Mouse (Mus musculus) heart, postnatal 0 days (tissue): Measurements from ENCODE around the gene Efhd1. TPM values are rescaled to one million over a fixed set of nuclear protein-coding genes. Genes with fewer than 3 reads are reported as not detected.

Source experiments
- ATAC-seq: fragments of 200-750 bp; cut with Nextera tagmentation; 2 replicates; pipeline ENCODE4 v1.8.0; 2017; ENCODE audit warnings: low read depth, moderate number of reproducible peaks, moderate library complexity; ENCODE audit not compliant: insufficient read depth
- DNase-seq: peaks from one replicate; pipeline ENCODE4 v3.0.0-alpha.2; 2016; ENCODE audit warnings: low spot score
- H3K27ac ChIP-seq: fragments of 300-500 bp; sonication (generic); 2 replicates; pipeline ENCODE4 v1.5.1; 2014; ENCODE audit warnings: low read depth, mild to moderate bottlenecking
- H3K27me3 ChIP-seq: fragments of 300-500 bp; sonication (generic); 2 replicates; pipeline ENCODE4 v1.6.1; 2014; ENCODE audit warnings: low read length, mixed read lengths; ENCODE audit not compliant: control insufficient read depth, insufficient read depth
- H3K36me3 ChIP-seq: fragments of 300-500 bp; sonication (generic); replicated peaks from 2 replicates; pipeline ENCODE4 v1.6.1; 2014; ENCODE audit warnings: low read length, mixed read lengths; ENCODE audit not compliant: control insufficient read depth, insufficient read depth
- H3K4me1 ChIP-seq: fragments of 300-500 bp; sonication (generic); 2 replicates; pipeline ENCODE4 v1.6.1; 2014; ENCODE audit warnings: antibody characterized with exemption; ENCODE audit not compliant: control insufficient read depth, insufficient read depth
- H3K4me2 ChIP-seq: fragments of 300-500 bp; sonication (generic); 2 replicates; pipeline ENCODE4 v1.6.1; 2014; ENCODE audit warnings: low read depth, mild to moderate bottlenecking, low read length, moderate library complexity
- H3K4me3 ChIP-seq: fragments of 300-500 bp; sonication (generic); 2 replicates; pipeline ENCODE4 v1.5.1; 2014; ENCODE audit warnings: low read depth, low read length
- H3K9ac ChIP-seq: fragments of 300-500 bp; sonication (generic); replicated peaks from 2 replicates; pipeline ENCODE4 v1.6.1; 2014; ENCODE audit warnings: low read depth, low read length, mixed read lengths
- H3K9me3 ChIP-seq: fragments of 300-500 bp; sonication (generic); replicated peaks from 2 replicates; pipeline ENCODE4 v1.6.1; 2016; ENCODE audit warnings: low read length; ENCODE audit not compliant: control insufficient read depth
- CTCF ChIP-seq: IDR thresholded peaks from 2 replicates; pipeline ENCODE4 v1.5.1; 2016; ENCODE audit warnings: antibody characterized with exemption, control low read depth, low read depth
- EP300 ChIP-seq: IDR thresholded peaks from 2 replicates; pipeline ENCODE4 v1.6.1; 2016; ENCODE audit warnings: antibody characterized with exemption, low read depth
- WGBS: fragments of 180-500 bp; shearing (Covaris S2); extraction: QIAGEN DNeasy Blood & Tissue Kit; methylation state at CpG from one replicate; pipeline ENCODE4 v1.1.7; 2014; 5-methylcytosine and 5-hydroxymethylcytosine counted together
- polyA plus RNA-seq: library from polyadenylated mRNA; unstranded; fragments of >200 nt; fragmentation: Nextera tagmentation; extraction: Ambion mirVana; gene quantifications from 2 replicates; pipeline ENCODE4 v1.2.1, GENCODE M21; 2015
- total RNA-seq: library from RNA; depleted of rRNA; stranded (reverse); fragments of >200 nt; gene quantifications from 2 replicates; pipeline ENCODE4 v1.2.3, GENCODE M21; 2014; ENCODE audit warnings: low replicate concordance

Gene Efhd1
- total and polyA plus RNA-seq, 2 experiments from 2014 or later: 0.38 to 2.5 TPM

GRCm38 (mm10) chr1:87270641-87271467 is 6.7 kb downstream of the Efhd1 start:
- Histone ChIP-seq H3K9me3 (no peaks in the 10 kb centered on the region), H3K27ac (peak overlapping the region; percentile 25), H3K4me3 (no peak overlapping the region), H3K9ac (no peak overlapping the region), H3K4me2 (no peak overlapping the region), H3K27me3 (peaks cover 25% of the 10 kb centered on the region), H3K36me3 (no peaks in the 10 kb centered on the region), H3K4me1 (peaks cover 19% of the 10 kb centered on the region)
- DNase-seq (no peak), ATAC-seq (peak; percentile 31; the same call in 1 of the 2 replicates)
- WGBS: 32% methylated on average over 18 of the region's 20 CpGs
- no peak for TF ChIP-seq EP300
- TF ChIP-seq CTCF: no peak

- H3K9me3 ChIP-seq: no peaks in the 10 kb centered on the region
- DNase-seq: no peak
- TF ChIP-seq CTCF (no peak), EP300 (no peak)
- ATAC-seq: no peak
- peaks cover 17% of the 10 kb centered on the region for H3K27me3 ChIP-seq
- no peak overlapping the region for H3K4me3 ChIP-seq
- no peak overlapping the region for H3K9ac ChIP-seq
- no peak overlapping the region for H3K4me2 ChIP-seq
- no peaks in the 10 kb centered on the region for H3K36me3 ChIP-seq
- no peak overlapping the region for H3K27ac ChIP-seq
- H3K4me1 ChIP-seq: peaks cover 17% of the 10 kb centered on the region
- 84% methylated on average over 1 of the region's 1 CpGs for WGBS
Observed at GRCm38 (mm10) chr1:87271596-87271995, 7.4 kb downstream of the Efhd1 start.

- Histone ChIP-seq H3K27me3 (peaks cover 12% of the 10 kb centered on the region), H3K4me3 (no peak overlapping the region), H3K27ac (no peak overlapping the region), H3K4me2 (no peak overlapping the region), H3K36me3 (no peaks in the 10 kb centered on the region), H3K9ac (no peak overlapping the region), H3K9me3 (no peaks in the 10 kb centered on the region), H3K4me1 (peaks cover 17% of the 10 kb centered on the region)
- TF ChIP-seq EP300: no peak
- no peak for TF ChIP-seq CTCF
- 62% methylated on average over 3 of the region's 3 CpGs for WGBS
- no peak for DNase-seq
- no peak for ATAC-seq
Observed at GRCm38 (mm10) chr1:87272462-87272861, 8.3 kb downstream of the Efhd1 start.

- Histone ChIP-seq H3K4me3 (no peak overlapping the region), H3K36me3 (no peaks in the 10 kb centered on the region), H3K4me2 (no peak overlapping the region), H3K9me3 (no peaks in the 10 kb centered on the region), H3K27ac (no peak overlapping the region), H3K4me1 (peaks cover 17% of the 10 kb centered on the region), H3K27me3 (peaks cover 4% of the 10 kb centered on the region; the same call in 1 of the 2 replicates), H3K9ac (no peak overlapping the region)
- no peak for DNase-seq
- WGBS: 23% methylated on average over 3 of the region's 3 CpGs
- no peak for ATAC-seq
- no peak for TF ChIP-seq EP300
- no peak for TF ChIP-seq CTCF
Observed at GRCm38 (mm10) chr1:87273514-87273942, 9.4 kb downstream of the Efhd1 start.

- ATAC-seq (no peak), DNase-seq (no peak)
- Histone ChIP-seq H3K9me3 (no peaks in the 10 kb centered on the region), H3K4me1 (peaks cover 17% of the 10 kb centered on the region), H3K4me3 (no peak overlapping the region), H3K27me3 (no peaks in the 10 kb centered on the region), H3K9ac (no peak overlapping the region), H3K27ac (no peak overlapping the region), H3K4me2 (no peak overlapping the region), H3K36me3 (no peaks in the 10 kb centered on the region)
- 54% methylated on average over 4 of the region's 4 CpGs for WGBS
- TF ChIP-seq CTCF: no peak
- no peak for TF ChIP-seq EP300
Observed at GRCm38 (mm10) chr1:87274134-87274533, 10.0 kb downstream of the Efhd1 start.

GRCm38 (mm10) chr1:87275151-87275550 is 11.0 kb downstream of the Efhd1 start:
- WGBS: 91% methylated on average over 12 of the region's 12 CpGs
- DNase-seq: no peak
- TF ChIP-seq CTCF (no peak), EP300 (no peak)
- Histone ChIP-seq H3K4me2 (no peak overlapping the region), H3K9ac (no peak overlapping the region), H3K27me3 (no peaks in the 10 kb centered on the region), H3K4me3 (no peak overlapping the region), H3K4me1 (peaks cover 17% of the 10 kb centered on the region), H3K9me3 (no peaks in the 10 kb centered on the region), H3K36me3 (no peaks in the 10 kb centered on the region), H3K27ac (no peak overlapping the region)
- ATAC-seq: no peak
